Mouse (Mus musculus) ES-E14 (cell line): Measurements from ENCODE around the gene Megf9.

ENCODE experiments used
- CHD2 ChIP-seq: IDR thresholded peaks from 2 replicates; pipeline ENCODE4 v1.6.1; 2014; ENCODE audit warnings: mild to moderate bottlenecking, low read depth, low read length, inconsistent platforms
- HCFC1 ChIP-seq: IDR thresholded peaks from 2 replicates; pipeline ENCODE4 v1.6.1; 2012; ENCODE audit warnings: low read length, inconsistent platforms, borderline replicate concordance; ENCODE audit not compliant: insufficient read depth
- MAFK ChIP-seq: IDR thresholded peaks from 2 replicates; pipeline ENCODE4 v1.6.1; 2014; ENCODE audit warnings: mild to moderate bottlenecking, low read depth, low read length, inconsistent platforms; ENCODE audit not compliant: insufficient read depth

DNA sequence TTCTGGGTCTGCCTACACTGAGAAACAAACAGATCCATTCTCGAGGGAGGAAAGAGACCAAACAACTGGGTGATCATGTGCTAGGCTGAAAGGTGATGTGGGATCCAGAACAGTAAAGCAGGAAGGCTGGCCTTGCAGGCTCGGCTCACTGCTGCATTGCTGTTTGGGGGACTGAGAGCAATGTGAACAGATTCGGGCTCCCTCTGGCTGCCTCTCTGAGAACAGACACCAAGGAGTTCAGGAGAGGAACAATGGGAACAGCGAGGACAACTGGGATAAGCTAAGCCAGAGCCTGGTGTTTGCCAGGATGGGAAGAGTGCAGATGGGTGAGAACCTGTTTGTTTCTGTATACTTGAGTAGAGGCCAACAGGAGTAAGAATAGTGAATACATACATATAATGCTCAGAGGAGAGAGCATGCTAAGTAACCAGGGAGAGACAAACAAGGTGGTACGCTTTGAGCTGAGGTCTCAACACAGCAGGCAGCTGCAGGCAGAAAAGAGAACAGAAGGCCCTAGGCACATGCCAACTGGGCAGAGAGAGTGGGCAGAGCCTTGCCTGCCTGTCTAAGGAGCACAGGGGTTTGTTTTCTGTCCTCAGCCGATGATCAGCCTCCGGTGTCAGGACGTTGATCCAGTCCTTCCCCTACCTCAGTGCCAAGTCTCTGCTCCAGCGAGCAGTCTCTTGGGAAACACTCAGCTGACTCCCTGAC is 132.5 kb downstream of the Megf9 start:
- TF ChIP-seq MAFK (no peak), CHD2 (no peak), HCFC1 (no peak)
